Mouse (Mus musculus) mesoderm, embryonic 11.5 days (tissue): Measurements from ENCODE around the gene Fbxo3.
"Not testable (repeated sequence)": the region's sequence is repeated elsewhere in the genome, so short reads cannot be mapped to it uniquely, and the experiment has no call there.

ENCODE experiments used
- DNase-seq: peaks from one replicate; pipeline ENCODE4 v3.0.0-alpha.2; 2012; ENCODE audit warnings: low read depth, low spot score

Gene Fbxo3

DNA sequence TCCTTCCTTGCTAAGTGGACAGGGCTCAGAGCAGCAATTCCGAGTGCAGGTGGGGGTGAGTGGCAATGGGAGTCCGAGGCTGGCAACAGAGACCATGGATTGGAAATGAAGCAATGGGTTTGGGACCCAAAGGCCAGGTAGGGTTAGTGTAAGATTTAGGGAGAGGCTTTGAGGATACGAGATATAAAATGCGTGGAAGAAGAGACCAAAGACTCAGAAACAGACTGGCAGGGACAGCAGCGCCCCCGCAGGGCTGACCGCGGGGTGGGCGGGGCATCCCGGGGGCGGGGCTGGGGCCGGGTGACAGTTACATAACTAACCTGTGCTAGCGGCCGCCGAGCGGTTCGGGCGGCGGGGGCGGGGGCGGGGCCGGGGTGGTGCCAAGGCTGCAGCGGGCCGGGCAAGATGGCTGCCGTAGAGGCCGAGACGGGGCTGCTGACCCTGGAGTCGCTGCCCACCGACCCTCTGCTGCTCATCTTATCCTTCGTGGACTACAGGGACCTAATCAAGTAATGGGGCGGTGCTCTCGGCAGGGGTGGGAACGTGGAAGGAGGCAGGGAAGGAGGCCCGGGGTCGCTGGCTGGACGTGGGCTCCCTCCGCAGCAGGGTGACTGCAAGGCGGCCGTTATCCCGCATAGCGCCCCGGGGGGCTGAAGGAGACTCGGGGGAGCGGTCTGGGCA is at the start of gene Fbxo3:
Gene Fbxo3 (plus strand): TSS at position 264 of the 681 bp plus-strand sequence.
- DNase-seq = peak; percentile 73

DNA sequence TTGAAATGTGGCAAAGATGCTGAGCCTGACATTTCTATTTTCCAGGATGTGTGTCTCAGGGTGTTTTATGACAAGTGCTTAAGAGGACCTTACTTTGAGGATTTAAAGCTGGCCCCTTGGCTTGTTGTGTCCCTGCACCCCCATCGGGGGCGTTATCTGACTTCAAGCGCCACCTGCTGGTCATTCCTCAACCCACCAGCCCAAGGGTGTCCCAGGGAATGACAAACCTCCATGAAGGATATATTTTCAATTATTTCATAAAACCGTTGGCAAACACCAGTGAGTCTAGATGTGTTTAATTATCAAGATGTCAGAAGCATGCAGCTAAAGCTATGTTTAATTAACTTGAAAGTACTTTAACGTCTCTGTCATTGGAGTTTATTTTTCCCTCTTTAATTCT is 45.3 kb upstream of the Fbxo3 start:
- DNase-seq = peak; percentile 81

DNA sequence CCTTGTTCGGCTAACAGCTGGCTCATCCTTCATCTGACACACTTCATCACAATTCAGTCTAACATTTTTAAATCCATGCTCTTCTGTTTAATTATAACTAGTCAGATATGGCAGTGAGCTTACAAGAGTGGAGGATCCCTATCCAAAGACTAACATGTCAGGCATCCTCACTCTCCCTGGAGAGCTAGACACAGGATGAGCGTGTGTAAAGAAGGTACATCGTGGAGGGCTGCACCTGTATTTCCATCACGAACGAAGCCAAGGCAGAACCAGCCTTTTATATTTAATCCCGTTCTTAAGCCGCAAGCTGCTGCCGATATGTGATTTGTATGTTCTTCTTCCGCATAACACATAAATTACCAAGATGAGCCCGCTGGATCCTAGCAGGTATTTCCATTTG is 44.4 kb upstream of the Fbxo3 start:
- no peak for DNase-seq

DNA sequence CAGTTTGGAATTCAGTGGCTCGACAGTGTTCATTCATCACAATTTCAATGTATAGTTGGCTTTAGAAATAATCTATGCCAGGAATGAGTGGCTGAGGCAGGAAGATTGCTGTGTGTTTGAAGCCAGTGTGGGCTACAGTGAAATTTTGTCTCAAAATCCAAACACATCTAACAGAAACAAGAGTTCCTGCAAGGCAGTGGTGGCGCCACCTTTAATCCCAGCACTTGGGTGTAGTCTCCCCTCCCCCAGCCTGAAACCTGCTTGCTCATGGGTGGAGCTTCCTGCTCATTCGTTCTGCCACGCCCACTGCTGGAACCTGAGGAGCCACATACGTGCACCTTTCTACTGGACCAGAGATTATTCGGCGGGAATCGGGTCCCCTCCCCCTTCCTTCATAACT is 39.9 kb upstream of the Fbxo3 start:
- DNase-seq = not testable (repeated sequence)

DNA sequence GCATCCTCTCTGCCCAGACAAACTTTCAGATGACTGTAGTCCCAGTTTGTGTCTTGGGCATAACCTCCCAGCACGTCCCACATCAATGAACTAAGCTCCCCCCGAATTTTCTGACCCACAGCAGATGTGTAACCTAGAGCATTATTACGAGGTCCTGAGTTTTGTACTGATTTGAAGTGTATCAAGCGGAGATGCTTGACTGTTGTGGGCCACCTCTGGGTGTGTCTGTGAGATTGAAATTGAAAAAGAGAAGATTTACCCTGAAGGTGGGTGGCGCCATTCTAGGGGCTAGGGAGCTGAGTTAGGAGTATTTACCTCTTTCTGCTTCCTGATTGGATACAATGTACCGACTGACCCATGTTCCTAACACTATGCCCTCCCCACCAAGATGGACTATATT is 37.8 kb upstream of the Fbxo3 start:
- DNase-seq = no peak

- no peak for DNase-seq
Measured at GRCm38 (mm10) chr2:103991303-103991702, 36.2 kb upstream of the Fbxo3 start.

- DNase-seq = no peak
Measured at GRCm38 (mm10) chr2:103992162-103992561, 35.4 kb upstream of the Fbxo3 start.

DNA sequence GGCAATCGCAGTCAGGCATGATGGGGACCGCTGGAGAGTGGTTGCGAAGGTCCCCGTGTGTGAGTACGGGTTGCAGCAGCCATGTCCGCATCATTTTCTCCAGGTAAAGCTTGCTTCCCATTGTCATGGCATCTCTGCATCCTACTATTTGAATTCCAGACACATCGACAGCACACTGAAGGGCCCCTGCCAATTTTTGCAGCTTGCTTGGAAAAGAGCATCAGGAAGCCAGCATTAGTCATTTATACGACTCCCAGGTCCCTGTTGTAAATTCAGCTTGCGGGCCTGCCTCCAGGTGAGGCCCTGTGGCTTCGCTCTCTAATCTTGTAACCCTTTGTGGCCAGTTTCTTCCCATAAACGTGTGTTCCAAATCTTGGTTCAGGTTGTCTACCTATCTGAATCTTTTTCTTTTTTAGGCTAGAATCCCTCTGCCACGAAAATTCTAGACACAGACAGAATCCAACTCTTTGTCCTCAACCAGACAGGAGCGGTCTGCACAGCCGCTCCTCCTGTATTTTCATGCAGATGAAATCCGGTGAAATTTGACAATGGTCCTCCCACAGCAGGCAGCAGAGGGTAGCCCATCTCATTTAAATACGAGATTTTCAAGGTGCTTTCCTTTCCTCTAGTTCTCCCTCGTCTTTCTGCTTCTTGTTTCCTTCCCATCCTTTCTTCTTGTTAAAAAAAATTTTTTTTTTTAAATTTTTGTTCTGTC is 34.7 kb upstream of the Fbxo3 start:
- DNase-seq = no peak

DNA sequence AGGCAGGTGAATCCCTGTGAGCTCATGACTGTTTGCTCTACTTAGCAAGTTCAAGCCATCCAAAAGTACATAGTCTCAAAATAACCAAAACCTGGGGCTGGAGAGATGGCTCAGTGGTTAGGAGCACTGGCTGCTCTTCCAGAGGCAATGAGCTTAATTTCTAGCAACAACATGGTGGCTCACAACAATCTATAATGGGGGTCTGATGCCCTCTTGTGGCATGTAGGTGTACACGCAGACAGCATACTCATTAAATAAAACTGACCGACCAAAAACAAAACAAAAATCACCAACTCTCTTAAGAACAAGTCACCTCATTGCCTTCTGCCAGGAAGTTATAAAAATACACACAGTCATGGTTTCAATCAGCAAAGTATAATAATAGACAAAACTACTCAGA is 26.4 kb upstream of the Fbxo3 start:
- DNase-seq = peak; percentile 51

DNA sequence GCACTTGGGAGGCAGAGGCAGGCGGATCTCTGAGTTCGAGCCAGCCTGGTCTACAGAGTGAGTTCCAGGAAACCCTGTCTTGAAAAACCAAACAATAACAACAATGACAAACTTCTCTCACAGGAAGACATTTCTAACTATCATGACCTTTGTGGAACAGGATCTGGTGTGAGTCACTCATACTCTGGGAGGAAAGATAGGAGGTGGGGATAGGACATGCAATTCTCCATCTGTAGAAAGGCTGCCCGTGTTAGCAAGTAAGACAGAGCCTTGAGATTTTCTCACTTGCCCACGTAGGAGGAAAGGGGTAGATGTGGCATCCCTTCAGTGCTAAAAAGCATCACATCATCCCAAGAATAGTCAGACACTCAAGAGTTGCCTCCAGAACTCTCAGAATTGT is 25.7 kb upstream of the Fbxo3 start:
- no peak for DNase-seq

GRCm38 (mm10) chr2:104002711-104003413 is 24.7 kb upstream of the Fbxo3 start:
- peak; percentile 62 for DNase-seq

DNA sequence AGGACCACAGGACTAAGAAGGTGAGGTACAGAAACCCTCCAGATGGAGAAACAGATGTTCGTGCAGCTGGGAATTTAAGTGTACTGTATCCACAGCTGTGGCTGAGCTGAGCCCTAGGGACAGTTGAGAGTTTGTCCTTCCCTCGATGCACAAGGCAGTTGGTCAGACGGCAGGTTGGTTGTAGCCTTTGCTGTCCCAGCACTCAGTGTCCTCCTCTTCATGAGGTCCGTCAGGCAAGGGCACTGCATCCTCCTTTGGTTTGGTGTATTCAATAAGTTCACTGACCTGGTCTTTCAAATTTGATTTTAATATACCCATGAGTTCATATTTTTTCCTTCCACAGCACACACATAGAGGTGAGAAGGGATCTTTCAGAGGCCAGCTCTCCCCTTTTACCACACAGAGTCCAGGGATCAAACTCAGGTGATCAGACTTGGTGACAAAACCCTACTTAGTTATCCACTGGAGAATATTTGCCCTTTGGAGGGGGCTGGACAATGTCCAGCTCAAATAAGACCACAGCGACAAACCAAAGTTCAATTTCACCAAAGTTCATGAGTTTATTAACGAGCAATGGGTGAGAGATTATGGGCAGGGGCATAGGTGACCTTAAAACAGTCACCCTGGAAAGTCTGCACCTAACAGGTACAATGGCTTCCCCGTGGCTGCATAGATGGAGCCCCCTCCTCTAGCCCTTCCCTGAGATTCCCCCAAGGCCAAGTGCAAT is 19.6 kb upstream of the Fbxo3 start:
- DNase-seq = no peak

DNA sequence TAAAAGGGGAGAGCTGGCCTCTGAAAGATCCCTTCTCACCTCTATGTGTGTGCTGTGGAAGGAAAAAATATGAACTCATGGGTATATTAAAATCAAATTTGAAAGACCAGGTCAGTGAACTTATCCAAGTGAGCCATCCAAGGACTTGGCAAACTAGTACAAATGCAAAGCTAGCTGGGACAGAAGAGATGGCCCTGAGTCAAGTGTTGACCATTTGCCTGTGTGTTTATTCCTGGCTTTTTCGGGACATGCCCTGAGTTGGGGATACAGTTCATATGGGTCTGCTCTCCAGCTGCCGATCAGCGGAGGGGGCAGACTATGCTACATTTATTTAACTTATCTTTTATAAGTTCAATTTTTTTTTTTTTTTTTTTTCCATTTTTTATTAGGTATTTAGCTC is 18.7 kb upstream of the Fbxo3 start:
- not testable (repeated sequence) for DNase-seq

DNA sequence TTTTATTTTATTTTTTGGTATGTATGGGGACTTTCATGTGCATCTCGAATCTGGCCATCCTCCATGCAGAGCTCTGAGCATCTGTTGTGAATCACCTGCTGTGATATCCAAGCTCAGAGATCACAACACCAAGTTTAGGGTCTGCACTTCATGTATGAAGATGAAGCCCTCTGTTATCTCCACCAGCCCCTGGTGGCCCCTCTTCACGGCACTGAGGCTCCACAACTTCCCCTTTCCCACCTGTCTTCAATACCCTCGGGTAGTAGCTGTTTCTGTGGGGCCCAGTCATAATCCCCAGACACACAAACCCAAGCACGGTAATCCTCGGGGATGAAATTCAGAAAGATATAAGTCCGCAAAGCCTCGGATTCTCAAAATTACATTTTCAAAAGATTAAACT is 4.4 kb upstream of the Fbxo3 start:
- no peak for DNase-seq

DNA sequence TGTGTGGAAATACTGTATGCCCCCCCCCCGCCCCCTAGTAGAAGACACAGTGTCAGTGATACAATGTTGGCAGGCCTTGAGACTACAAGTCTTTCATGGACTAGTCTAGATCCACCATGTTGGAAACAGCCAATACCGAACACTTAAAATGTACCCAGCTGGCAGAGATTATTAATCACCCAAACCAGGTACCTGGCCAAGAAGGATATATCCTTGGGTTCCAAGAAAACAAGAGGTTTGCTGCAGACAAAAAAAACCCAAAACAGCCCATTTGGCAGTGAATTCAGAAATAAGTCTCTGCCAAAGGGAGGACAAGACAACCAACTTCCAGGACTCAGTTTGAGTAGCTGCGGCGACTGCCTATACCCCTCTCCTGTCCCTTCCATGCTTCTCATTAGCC is 2.9 kb upstream of the Fbxo3 start:
- DNase-seq = no peak

DNA sequence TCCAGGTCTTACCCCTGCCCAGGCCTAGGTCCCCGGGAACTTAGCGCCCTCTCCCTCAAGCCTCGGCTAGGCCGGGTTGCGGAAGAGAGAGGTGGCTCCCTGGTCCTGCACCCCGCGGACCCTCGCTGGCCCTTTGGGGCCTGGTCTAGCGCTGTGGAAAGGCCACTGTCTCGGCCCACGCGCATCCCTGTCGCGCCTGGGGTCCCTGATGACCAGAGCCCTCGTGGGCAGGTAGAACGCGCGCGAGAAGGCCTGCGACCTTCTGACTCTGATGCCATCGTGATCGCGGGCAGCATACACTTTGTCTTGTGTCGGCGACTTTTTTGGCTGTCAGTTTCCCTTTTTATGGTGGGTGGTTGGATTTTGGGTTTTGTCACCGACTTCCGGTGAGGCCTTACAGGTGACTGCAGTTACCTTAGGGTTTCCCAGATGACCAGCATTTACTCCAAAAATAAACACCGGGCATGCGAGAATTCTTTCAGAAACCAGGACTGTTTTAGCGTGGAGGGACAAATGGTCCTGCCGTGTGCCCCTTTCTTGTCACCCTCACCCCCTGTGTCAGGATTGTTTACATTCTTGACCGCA is 710 bp downstream of the Fbxo3 start, which contains the start of gene 4931422A03Rik:
Gene 4931422A03Rik (minus strand): TSS at position 223 of the 585 bp plus-strand sequence.
- DNase-seq = no peak

GRCm38 (mm10) chr2:104029074-104029473 is 1.6 kb downstream of the Fbxo3 start:
- no peak for DNase-seq

DNA sequence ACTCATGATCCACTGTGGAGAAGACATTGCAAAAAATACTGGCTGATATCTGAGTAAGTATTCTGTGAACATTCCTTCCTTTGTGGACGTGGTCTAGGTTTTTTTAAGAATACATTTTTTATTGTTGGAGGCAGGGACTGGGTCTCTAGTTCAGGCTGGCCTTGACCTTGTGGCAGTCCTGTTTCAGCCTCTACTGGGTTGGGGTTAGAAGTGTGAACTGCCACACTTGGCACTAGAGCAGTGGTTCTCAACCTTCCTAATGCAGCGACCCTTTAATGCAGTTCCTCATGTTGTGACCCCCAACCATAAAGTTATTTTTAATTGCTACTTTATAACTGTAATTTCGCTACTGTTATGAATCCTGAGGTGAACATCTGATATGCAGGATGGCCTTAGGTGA is 2.9 kb downstream of the Fbxo3 start:
- no peak for DNase-seq

- no peak for DNase-seq
Measured at GRCm38 (mm10) chr2:104032056-104032455, 4.5 kb downstream of the Fbxo3 start.

GRCm38 (mm10) chr2:104034832-104035472 is 7.4 kb downstream of the Fbxo3 start:
- peak; percentile 76 for DNase-seq

- DNase-seq = no peak
Measured at GRCm38 (mm10) chr2:104035595-104035994, 8.1 kb downstream of the Fbxo3 start.
